Mouse (Mus musculus) heart, postnatal 36 days (tissue): ENCODE results near the gene Ifna7. TPM values are rescaled to one million over a fixed set of nuclear protein-coding genes. Genes with fewer than 3 reads are reported as not detected.
"Not testable (repeated sequence)": the region's sequence is repeated elsewhere in the genome, so short reads cannot be mapped to it uniquely, and the experiment has no call there.

Experiments used
- DNase-seq, 2 experiments: peaks; one replicate each; pipeline ENCODE4 v3.0.0; 2021 to 2022
- intact Hi-C: fragments of 180-260 bp; cut with DNase I; formaldehyde crosslinking; loops from one replicate; pipeline ENCODE4 v1.15.1; 2025
- total RNA-seq, 2 experiments: library from RNA; stranded (reverse); gene quantifications; 2 replicates each; pipeline ENCODE4 v1.2.3; 2021

Gene Ifna7
- not detected for total RNA-seq

GRCm38 (mm10) chr4:88815928-88816327 is at the start of gene Ifna7:
Gene Ifna7, plus strand, starts transcription at chr4:88816228.
- no peak for DNase-seq
- intact Hi-C loops, result no loop called here

GRCm38 (mm10) chr4:88773534-88773933 is 42.5 kb upstream of the Ifna7 start, which contains the start of gene Gm13290:
Gene Gm13290, plus strand, starts transcription at chr4:88773834.
- intact Hi-C loops, DNase-seq: not testable (repeated sequence)

- intact Hi-C loops, DNase-seq: not testable (repeated sequence)
Observed at GRCm38 (mm10) chr4:88776622-88777021, 39.4 kb upstream of the Ifna7 start, which contains the start of gene Gm13289. Gene Gm13289, plus strand, starts transcription at chr4:88776922.

- intact Hi-C loops, result not testable (repeated sequence)
Observed at GRCm38 (mm10) chr4:88779550-88779949, 36.5 kb upstream of the Ifna7 start, which contains the start of gene Gm13272. Gene Gm13272, plus strand, starts transcription at chr4:88779850.

GRCm38 (mm10) chr4:88780320-88780719 is 35.7 kb upstream of the Ifna7 start:
- DNase-seq, intact Hi-C loops: not testable (repeated sequence)

More at GRCm38 (mm10) chr4:88779550-88779949, 36.5 kb upstream of the Ifna7 start, which contains the start of gene Gm13272:
- not testable (repeated sequence) for DNase-seq

- DNase-seq, intact Hi-C loops: not testable (repeated sequence)
Observed at GRCm38 (mm10) chr4:88781831-88782230, 34.2 kb upstream of the Ifna7 start, which contains the start of gene Ifnz. Gene Ifnz, plus strand, starts transcription at chr4:88782131.

GRCm38 (mm10) chr4:88782335-88782734 is 33.7 kb upstream of the Ifna7 start:
- DNase-seq, intact Hi-C loops: not testable (repeated sequence)

GRCm38 (mm10) chr4:88785409-88785808 is 30.6 kb upstream of the Ifna7 start, which contains the start of gene Gm13276:
Gene Gm13276, plus strand, starts transcription at chr4:88785709.
- DNase-seq, intact Hi-C loops: not testable (repeated sequence)

GRCm38 (mm10) chr4:88788402-88788801 is 27.6 kb upstream of the Ifna7 start, which contains the start of gene Gm13277:
Gene Gm13277, plus strand, starts transcription at chr4:88788632.
- intact Hi-C loops, result not testable (repeated sequence)
- DNase-seq, result peak; percentile 56 to 63

GRCm38 (mm10) chr4:88791250-88791649 is 24.8 kb upstream of the Ifna7 start, which contains the start of gene Gm13278:
Gene Gm13278, plus strand, starts transcription at chr4:88791550.
- intact Hi-C loops, DNase-seq: not testable (repeated sequence)

- intact Hi-C loops, result not testable (repeated sequence)
- DNase-seq, result peak; percentile 67 to 87
Observed at GRCm38 (mm10) chr4:88793936-88794675, 21.9 kb upstream of the Ifna7 start, which contains the start of gene Gm13275. Gene Gm13275, plus strand, starts transcription at chr4:88794487.

- DNase-seq, intact Hi-C loops: not testable (repeated sequence)
Observed at GRCm38 (mm10) chr4:88797097-88797496, 18.9 kb upstream of the Ifna7 start, which contains the start of gene Gm13279. Gene Gm13279, plus strand, starts transcription at chr4:88797397.

- intact Hi-C loops, DNase-seq: not testable (repeated sequence)
Observed at GRCm38 (mm10) chr4:88799365-88799764, 16.7 kb upstream of the Ifna7 start, which contains the start of gene Gm13285. Gene Gm13285, plus strand, starts transcription at chr4:88799665.

GRCm38 (mm10) chr4:88802954-88803353 is 13.1 kb upstream of the Ifna7 start, which contains the start of gene Gm13287:
Gene Gm13287, plus strand, starts transcription at chr4:88803254.
- DNase-seq, intact Hi-C loops: not testable (repeated sequence)

GRCm38 (mm10) chr4:88805231-88805630 is 10.8 kb upstream of the Ifna7 start, which contains the start of gene Gm13288:
Gene Gm13288, plus strand, starts transcription at chr4:88805531.
- intact Hi-C loops, DNase-seq: not testable (repeated sequence)

GRCm38 (mm10) chr4:88805761-88806160 is 10.3 kb upstream of the Ifna7 start:
- peak; percentile 23 to 29 for DNase-seq
- intact Hi-C loops, result not testable (repeated sequence)

GRCm38 (mm10) chr4:88819659-88820058 is 3.6 kb downstream of the Ifna7 start, which contains the start of gene Ifna11:
Gene Ifna11, plus strand, starts transcription at chr4:88819959.
- intact Hi-C loops, result loop anchor here (5.0 kb wide), 1 partner anchor 137 kb away; the partner anchor contains the start of gene Ifna2
- DNase-seq, result no peak

- no peak for DNase-seq
- intact Hi-C loops, result loop anchor here (5.0 kb wide), 1 partner anchor 141 kb away; the partner anchor contains the start of gene Ifna2
Observed at GRCm38 (mm10) chr4:88822995-88823394, 7.0 kb downstream of the Ifna7 start.

- DNase-seq, intact Hi-C loops: not testable (repeated sequence)
Observed at GRCm38 (mm10) chr4:88827116-88827515, 11.1 kb downstream of the Ifna7 start, which contains the start of gene Ifna6. Gene Ifna6, plus strand, starts transcription at chr4:88827416.

GRCm38 (mm10) chr4:88830523-88830922 is 14.5 kb downstream of the Ifna7 start:
- intact Hi-C loops, result no loop called here
- peak; percentile 3 to 14 for DNase-seq

- DNase-seq, intact Hi-C loops: not testable (repeated sequence)
Observed at GRCm38 (mm10) chr4:88835225-88835624, 19.2 kb downstream of the Ifna7 start, which contains the start of gene Ifna5. Gene Ifna5, plus strand, starts transcription at chr4:88835525.
